Mouse (Mus musculus) heart, postnatal 4 days (tissue): ENCODE measurements around the gene B3gat3. TPM values are rescaled to one million over a fixed set of nuclear protein-coding genes. Genes with fewer than 3 reads are reported as not detected.
"Not testable (repeated sequence)": the region's sequence is repeated elsewhere in the genome, so short reads cannot be mapped to it uniquely, and the experiment has no call there.

Experiments used
- DNase-seq: peaks from one replicate; pipeline ENCODE4 v3.0.0; 2021
- total RNA-seq, 2 experiments: library from RNA; stranded (reverse); gene quantifications; 2 replicates each; pipeline ENCODE4 v1.2.3; 2021

The B3gat3 gene
- 10 to 100 TPM; 36.0 to 38.0 TPM for total RNA-seq

- peak; percentile 97 for DNase-seq
Measured at GRCm38 (mm10) chr19:8920073-8920736, at the start of gene B3gat3. Gene B3gat3, plus strand, starts transcription at chr19:8920374.

- DNase-seq, result not testable (repeated sequence)
Measured at GRCm38 (mm10) chr19:8870381-8870780, 49.8 kb upstream of the B3gat3 start.

GRCm38 (mm10) chr19:8870838-8871237 lies 49.3 kb upstream of the B3gat3 start:
- no peak for DNase-seq

DNA sequence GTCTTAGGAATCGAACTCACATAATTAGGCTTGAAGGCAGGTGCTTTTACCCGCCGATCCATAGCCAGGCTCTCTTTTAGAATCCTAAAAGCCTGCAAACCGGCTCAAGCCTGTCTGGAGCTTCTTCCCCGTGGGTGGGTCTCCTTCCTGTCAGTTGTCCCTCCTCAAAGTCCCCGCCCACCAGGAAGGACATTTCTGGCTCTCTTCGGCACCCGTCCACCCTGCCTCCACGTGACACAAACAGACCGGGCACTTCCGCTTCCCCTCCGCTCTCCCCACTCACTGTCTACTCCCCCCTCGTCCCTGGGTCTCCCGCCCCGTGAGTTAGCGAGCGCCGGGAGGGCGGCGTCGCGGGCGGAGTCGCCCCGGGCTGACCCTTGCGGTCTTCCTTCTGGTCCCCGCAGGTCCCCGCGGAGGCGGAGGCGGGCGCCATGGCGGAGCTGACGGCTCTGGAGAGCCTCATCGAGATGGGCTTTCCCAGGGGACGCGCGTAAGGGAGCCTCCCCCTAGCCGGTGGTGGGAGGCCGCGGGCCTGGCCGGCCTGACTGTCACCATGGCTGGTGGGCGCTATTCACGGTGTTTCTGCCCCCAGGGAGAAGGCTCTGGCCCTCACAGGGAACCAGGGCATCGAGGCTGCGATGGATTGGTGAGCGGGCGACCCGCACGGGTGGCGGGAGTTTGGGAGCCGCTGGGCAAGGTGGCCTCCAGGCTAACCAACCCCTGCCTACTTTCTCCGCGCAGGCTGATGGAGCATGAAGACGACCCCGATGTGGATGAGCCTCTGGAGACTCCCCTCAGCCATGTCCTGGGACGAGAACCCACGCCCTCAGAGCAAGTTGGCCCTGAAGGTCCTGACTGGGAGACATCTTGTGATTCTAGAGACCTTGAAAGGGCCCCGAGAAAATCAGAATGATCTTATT lies 48.6 kb upstream of the B3gat3 start, which contains the start of gene Ubxn1:
Ubxn1 (plus strand) TSS at position 230 of the 920 bp plus-strand sequence.
- DNase-seq, result peak; percentile 97

DNA sequence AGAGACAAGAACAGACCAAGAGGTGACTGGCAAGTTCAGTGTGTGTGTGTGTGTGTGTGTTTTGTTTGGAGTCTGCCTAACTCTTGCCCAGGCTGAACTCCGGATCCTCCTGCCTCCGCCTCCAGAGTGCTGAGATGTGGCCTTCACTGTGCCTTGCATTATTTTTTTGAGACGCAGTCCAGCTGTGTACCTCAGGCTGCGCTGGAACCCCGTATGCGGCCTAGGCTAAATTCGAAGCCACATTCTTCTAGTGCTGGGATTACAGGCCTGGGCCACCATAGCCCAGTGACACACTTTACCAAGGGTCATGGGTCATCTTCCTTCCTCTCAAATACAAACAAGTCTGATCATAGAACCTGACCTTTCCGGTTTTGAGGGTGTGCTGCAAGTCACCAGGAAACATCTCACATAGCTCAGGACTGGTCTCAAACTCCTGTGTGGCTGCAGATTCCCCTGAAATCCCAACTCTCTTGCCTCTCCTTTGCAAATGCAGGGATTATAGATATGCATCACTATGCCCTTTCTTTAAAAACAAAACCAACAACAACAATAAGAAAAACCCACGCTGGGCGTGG lies 47.8 kb upstream of the B3gat3 start:
- no peak for DNase-seq

- DNase-seq, result no peak
Measured at GRCm38 (mm10) chr19:8875031-8875430, 45.1 kb upstream of the B3gat3 start.

DNA sequence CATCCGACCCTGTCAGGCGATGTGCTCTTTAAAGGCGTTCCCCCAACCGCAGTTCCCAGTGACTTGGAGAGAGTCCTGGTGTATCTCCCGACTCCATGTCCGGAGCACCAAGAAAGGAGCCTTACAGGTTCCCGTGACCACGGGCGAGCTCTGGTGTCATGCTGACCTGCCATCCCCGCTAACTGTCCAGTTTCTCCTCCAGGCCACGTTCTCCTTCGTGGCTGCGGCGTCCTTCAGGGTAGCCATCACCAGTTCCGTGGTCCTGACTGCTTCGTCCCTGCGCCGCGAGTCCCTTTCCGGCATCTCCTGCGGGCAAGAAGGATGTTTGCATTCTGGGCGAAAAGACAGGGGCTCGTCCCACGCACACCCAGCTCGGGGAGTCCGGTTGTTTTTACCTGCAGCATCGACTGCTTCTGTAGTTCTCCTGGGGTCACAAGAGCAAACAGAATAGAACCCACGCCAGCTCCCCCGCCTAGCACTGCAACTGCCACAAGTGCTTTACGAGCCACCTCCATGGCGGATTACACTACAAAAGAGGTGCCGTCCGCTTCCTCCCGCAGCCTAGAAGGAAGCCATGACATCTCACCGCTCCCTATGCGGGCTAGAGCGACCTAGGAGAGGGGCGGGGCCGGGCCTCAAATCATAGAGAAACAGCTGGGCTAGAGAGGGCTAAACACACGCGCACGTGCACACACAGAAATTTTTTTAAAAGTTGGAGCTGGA lies 39.7 kb upstream of the B3gat3 start, which contains the start of gene Uqcc3:
Uqcc3 (minus strand) TSS at position 613 of the 723 bp plus-strand sequence.
- peak; percentile 90 for DNase-seq

- no peak for DNase-seq
Measured at GRCm38 (mm10) chr19:8881034-8881392, 39.2 kb upstream of the B3gat3 start.

DNA sequence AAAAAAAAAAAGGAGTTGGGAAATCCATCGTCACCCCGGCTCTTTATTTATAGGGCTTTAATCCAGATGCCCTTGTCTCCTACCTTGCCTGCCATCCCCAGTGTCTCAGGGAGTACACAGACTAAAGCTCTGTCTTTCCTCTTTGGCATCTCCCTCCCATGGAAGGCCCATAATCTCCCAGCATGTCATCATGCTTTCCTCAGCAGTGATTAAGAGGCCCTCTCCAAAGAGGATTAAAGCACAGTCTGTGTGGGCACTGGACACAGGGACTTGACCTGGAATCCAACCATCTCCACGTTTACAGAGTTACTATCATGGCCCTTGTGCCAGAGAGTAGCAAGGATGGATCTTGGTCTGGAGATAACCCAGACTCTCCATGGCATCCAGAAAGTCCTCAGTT lies 36.6 kb upstream of the B3gat3 start, which contains the start of the genes Lbhd1 and Gm49403:
Lbhd1 (plus strand) TSS at position 117 of the 400 bp plus-strand sequence.
Gm49403 (plus strand) TSS at position 315 of the 400 bp plus-strand sequence.
- no peak for DNase-seq

DNA sequence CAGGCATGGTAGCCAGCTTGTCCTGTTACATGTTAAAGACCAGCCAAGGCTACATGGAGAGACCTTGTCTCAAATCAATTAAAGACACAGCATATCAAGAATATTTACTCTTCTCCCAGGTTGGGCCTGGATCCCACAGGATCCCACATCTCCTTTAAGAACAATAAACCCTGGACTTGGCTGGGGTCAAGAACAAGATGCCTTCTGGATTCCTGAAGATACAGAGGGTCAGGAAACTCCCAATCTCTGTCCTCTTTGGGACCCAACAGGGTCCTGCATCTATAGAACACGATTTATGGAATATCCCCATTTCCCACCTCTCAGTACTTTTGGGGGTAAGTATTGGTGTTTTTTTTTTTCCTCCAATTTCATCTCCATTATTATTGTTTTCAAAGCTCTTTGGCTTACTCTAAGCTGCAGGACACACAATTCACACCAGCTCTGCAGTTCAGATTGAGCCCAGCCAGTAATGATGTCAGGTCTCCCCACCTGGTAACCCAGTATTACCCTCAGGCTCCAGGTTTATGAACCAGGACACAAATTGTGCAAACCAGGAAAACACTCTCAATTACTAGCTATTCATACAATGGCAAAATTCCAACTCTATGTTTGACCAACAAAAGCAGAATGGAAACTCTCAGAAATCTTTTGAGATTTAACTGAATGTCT lies 33.1 kb upstream of the B3gat3 start:
- no peak for DNase-seq

DNA sequence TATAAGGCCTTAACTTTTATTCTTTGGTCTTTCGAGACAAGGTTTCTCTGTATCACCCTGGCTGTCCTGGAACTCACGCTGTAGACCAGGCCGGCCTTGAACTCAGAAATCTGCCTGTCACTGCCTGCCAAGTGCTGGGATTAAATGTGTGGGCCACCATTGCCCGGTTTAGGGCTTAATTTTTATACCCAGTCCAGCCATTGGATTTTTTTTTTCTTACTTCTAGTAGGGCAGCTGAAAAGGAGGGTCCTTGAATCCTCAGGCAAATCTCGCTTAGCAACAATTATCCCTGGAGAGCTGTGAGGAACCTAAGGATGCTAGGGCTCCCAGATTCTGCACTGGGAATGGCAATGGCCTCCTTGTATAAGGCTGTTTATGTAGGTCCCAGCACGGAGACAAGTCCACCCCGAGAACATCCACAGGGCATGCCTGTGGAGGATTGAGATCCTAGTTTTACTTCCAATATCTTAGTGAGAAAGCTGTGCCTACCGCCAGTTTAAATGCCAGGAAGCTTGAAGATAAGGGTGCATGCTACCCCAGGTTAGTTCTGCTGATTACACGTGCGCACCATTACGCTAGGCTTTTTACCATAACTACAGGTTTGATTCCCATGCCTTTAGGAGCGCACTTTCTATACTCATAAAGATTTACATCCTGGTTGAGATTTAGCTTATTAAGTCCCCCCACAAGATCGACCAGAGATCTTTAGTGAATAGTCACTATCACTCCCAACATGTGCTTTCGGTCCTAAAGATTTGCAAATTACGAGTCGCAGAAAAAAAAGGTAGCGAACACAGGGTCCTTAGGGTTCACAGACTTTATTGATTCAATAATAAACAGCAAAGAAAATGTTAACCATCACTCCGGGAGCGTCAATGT lies 32.4 kb upstream of the B3gat3 start:
- DNase-seq, result no peak

- peak; percentile 96 for DNase-seq
Measured at GRCm38 (mm10) chr19:8888511-8889385, 31.4 kb upstream of the B3gat3 start, which contains the start of the genes 1810009A15Rik and Gm49416. Gene 1810009A15Rik, plus strand, starts transcription at chr19:8888853. Gene Gm49416, plus strand, starts transcription at chr19:8888926.

DNA sequence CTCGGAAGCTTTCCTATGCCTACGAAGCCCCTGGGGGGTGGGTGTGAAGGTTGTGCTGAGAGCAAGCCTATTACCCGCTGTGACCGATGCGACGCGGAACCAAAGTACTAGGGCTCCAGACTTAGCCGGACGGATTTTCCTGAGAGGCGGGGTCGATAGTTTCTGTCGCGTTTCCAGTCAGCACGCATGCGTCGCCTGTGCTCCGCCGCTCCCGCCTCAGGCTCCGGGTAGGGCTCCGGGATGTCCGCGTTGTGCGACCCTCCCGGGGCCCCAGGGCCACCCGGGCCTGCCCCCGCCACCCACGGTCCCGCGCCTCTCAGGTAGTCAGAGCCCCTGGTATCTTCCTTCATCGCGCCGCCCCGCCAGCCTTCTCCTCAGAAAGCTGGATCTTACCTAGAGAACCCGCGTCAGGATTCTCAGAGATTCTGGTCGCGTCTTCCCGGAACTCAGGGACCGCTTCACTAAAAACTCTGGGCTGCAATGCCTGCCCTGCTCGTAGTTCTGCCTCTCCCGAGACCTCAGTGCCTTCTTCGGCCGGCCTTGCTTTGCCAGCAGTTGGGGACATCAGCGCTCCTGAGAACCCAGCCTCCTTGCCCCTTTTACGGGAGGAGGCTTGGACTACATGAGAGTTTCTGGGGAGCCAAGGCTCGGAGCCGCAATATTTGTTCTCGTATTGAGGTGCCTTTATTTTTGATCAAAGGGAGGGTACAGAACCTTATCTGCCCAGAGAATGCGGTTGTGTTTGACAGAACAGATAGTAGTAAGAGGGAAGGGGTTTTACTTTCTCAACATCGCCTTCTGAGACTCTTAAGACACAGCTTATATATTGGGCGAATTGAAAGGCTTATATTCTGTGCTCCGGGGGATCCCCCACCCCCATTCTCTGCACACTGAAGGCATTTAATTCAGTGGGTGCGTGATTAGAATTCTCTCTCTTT lies 27.1 kb upstream of the B3gat3 start, which contains the start of gene Ints5:
Ints5 (plus strand) TSS at position 177 of the 938 bp plus-strand sequence.
- DNase-seq, result peak; percentile 90

DNA sequence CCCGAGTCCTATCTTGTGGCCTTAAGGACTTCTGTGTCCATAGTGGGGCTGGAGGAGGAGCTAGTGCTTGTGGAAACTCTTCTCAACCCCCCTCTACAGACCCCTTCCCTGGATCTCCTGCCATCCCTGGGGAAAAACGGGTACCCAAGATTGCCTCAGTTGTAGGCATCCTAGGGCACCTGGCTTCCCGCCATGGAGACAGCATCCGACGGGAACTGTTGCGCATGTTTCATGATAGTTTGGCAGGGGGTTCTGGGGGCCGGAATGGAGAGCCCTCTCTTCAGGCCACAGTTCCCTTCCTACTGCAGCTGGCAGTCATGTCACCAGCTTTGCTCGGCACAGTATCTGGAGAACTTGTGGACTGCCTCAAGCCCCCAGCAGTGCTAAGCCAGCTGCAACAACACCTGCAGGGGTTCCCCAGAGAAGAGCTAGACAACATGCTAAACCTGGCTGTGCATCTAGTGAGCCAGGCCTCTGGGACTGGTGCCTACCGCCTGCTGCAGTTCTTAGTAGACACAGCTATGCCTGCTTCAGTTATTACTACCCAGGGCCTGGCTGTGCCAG lies 24.7 kb upstream of the B3gat3 start:
- no peak for DNase-seq

DNA sequence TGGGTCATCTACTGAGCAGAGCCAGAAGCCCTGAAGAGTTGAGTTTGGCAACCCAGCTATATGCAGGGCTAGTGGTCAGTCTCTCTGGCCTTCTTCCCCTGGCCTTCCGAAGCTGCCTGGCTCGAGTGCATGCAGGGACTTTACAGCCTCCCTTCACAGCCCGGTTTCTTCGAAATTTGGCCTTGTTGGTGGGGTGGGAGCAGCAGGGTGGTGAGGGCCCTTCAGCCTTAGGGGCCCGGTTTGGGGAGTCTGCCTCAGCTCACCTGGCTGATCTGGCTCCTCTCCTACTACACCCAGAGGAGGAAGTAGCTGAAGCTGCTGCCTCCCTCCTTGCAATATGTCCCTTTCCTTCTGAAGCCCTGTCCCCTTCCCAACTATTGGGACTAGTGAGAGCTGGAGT lies 23.9 kb upstream of the B3gat3 start:
- DNase-seq, result not testable (repeated sequence)

GRCm38 (mm10) chr19:8897211-8897864 lies 22.8 kb upstream of the B3gat3 start:
- peak; percentile 59 for DNase-seq

DNA sequence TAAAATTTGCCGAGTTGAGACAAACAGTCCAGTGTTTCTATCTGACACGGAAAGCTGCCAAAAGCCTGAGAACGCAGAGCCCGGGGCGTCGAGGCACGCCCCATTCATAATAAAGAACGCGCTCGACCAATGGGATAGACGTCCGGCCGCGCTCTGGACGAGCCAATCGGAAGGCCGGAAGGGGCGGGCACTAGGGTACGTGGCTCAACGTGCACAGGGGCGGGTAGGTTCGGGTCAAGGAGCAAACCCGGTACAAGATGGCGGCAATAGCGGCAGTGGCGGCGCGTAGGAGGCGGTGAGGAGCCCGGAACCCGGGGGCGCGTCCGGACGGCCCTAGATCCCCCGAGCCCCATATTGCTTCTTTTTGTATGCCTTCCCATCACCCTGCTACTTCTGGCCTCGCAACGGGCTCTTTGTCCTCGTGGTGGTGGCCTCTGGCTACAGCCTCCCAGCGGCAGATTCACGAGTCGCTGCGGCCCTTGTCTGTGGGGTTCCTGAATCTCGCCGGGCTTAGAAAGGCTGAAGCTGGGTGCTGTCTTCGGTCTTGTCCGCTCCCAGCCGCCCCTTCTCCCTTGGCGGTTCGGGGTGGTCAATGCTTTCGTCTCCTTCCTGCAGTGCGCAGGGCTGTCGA lies 22.2 kb upstream of the B3gat3 start, which contains the start of gene Ganab:
Ganab (plus strand) TSS at position 207 of the 631 bp plus-strand sequence.
- peak; percentile 96 for DNase-seq
